Mouse (Mus musculus) G1E (cell line): ENCODE data around the gene Rcan1. TPM values are rescaled to one million over a fixed set of nuclear protein-coding genes. Genes with fewer than 3 reads are reported as not detected.

Experiments
- ATAC-seq: 2 replicates; pipeline ENCODE4 v1.8.0; 2016; ENCODE audit warnings: mild to moderate bottlenecking; ENCODE audit not compliant: insufficient number of reproducible peaks, poor library complexity, low FRiP score, severe bottlenecking; ENCODE audit errors: extremely low read depth
- DNase-seq: peaks from one replicate; pipeline ENCODE4 v3.0.0; 2012; ENCODE audit warnings: low spot score
- H3K27me3 ChIP-seq: 2 replicates; pipeline ENCODE4 v1.6.1; 2012; ENCODE audit warnings: mild to moderate bottlenecking, low read length, inconsistent platforms; ENCODE audit not compliant: insufficient read depth
- H3K36me3 ChIP-seq: replicated peaks from 2 replicates; pipeline ENCODE3; 2012; ENCODE audit warnings: mild to moderate bottlenecking, inconsistent platforms
- H3K4me1 ChIP-seq: 2 replicates; pipeline ENCODE4 v1.6.1; 2012; ENCODE audit warnings: low read depth, low read length, inconsistent platforms, mixed read lengths; ENCODE audit not compliant: insufficient read depth
- H3K4me3 ChIP-seq: 2 replicates; pipeline ENCODE4 v1.5.1; 2012; ENCODE audit warnings: low read depth, mild to moderate bottlenecking, inconsistent platforms, low read length, moderate library complexity, mixed read lengths
- H3K9me3 ChIP-seq: replicated peaks from 2 replicates; pipeline ENCODE4 v1.6.1; 2012; ENCODE audit warnings: inconsistent platforms
- CTCF ChIP-seq: IDR thresholded peaks from 2 replicates; pipeline ENCODE4 v1.5.1; 2012; ENCODE audit warnings: low read depth, low read length, inconsistent platforms, mixed read lengths
- GATA1 ChIP-seq: IDR thresholded peaks from 2 replicates; pipeline ENCODE4 v1.6.1; 2012; ENCODE audit warnings: borderline replicate concordance, low read length, inconsistent platforms, mixed read lengths
- GATA2 ChIP-seq: IDR thresholded peaks from 2 replicates; pipeline ENCODE4 v1.6.1; 2012; ENCODE audit warnings: low read depth, low read length, inconsistent platforms, borderline replicate concordance
- POLR2AphosphoS5 ChIP-seq: IDR thresholded peaks from 2 replicates; pipeline ENCODE4 v1.6.1; 2012; ENCODE audit warnings: low read depth, low read length, inconsistent platforms; ENCODE audit not compliant: insufficient replicate concordance
- TAL1 ChIP-seq: conservative IDR thresholded peaks from 2 replicates; pipeline ENCODE4 v1.6.1; 2012; ENCODE audit warnings: low read depth, low read length, inconsistent platforms, mixed read lengths
- polyA plus RNA-seq: library from polyadenylated mRNA; stranded (reverse); fragments of >175 nt; gene quantifications from 2 replicates; pipeline ENCODE4 v1.2.3, GENCODE M21; 2012
- total RNA-seq, 2 experiments: library from RNA; stranded (forward) in 1 of 2; stranded (reverse) in 1 of 2; fragments of 200-1000 nt in 1 of 2; fragments of >200 nt in 1 of 2; fragmentation: Nextera tagmentation in 1 of 2; gene quantifications; 2 replicates each; pipeline ENCODE4 v1.2.3; 2014 to 2017

The Rcan1 gene
- total and polyA plus RNA-seq, 3 experiments, result 12.3 to 16.1 (median 14.2) TPM

GRCm38 (mm10) chr16:92445377-92445776 is 25.3 kb downstream of the Rcan1 start:
- Histone ChIP-seq H3K4me1 (peaks cover 23% of the 10 kb centered on the region), H3K4me3 (no peak overlapping the region), H3K36me3 (peaks cover 82% of the 10 kb centered on the region), H3K9me3 (no peaks in the 10 kb centered on the region), H3K27me3 (no peaks in the 10 kb centered on the region)
- no peak for DNase-seq
- no peak; the same call in 1 of the 2 replicates for ATAC-seq
- TF ChIP-seq GATA1 (no peak), CTCF (peak; percentile 17; the same call in 1 of the 2 replicates)

- Histone ChIP-seq H3K36me3 (peaks cover 78% of the 10 kb centered on the region), H3K4me1 (peaks cover 23% of the 10 kb centered on the region), H3K27me3 (no peaks in the 10 kb centered on the region), H3K4me3 (no peak overlapping the region), H3K9me3 (no peaks in the 10 kb centered on the region)
- TF ChIP-seq GATA2, result no peak
- no peak for TF ChIP-seq TAL1
- no peak for TF ChIP-seq CTCF
- no peak for TF ChIP-seq GATA1
- no peak for TF ChIP-seq POLR2AphosphoS5
- ATAC-seq, result peak; percentile 36; the same call in 1 of the 2 replicates
- no peak for DNase-seq
Observed at GRCm38 (mm10) chr16:92443644-92444113, 27.0 kb downstream of the Rcan1 start.

- ATAC-seq, result no peak
- Histone ChIP-seq H3K4me1 (peaks cover 22% of the 10 kb centered on the region), H3K4me3 (no peak overlapping the region), H3K36me3 (peaks cover 71% of the 10 kb centered on the region), H3K27me3 (no peaks in the 10 kb centered on the region), H3K9me3 (no peaks in the 10 kb centered on the region)
- no peak for DNase-seq
- TF ChIP-seq GATA2 (no peak), TAL1 (no peak), GATA1 (no peak), CTCF (no peak)
Observed at GRCm38 (mm10) chr16:92442946-92443345, 27.7 kb downstream of the Rcan1 start.

- DNase-seq (no peak), ATAC-seq (no peak)
- Histone ChIP-seq H3K36me3 (peaks cover 64% of the 10 kb centered on the region), H3K9me3 (no peaks in the 10 kb centered on the region), H3K4me3 (no peak overlapping the region), H3K27me3 (no peaks in the 10 kb centered on the region), H3K4me1 (peaks cover 22% of the 10 kb centered on the region)
- TF ChIP-seq TAL1, result no peak
- TF ChIP-seq POLR2AphosphoS5, result no peak
- no peak for TF ChIP-seq CTCF
- no peak for TF ChIP-seq GATA2
- TF ChIP-seq GATA1, result no peak
Observed at GRCm38 (mm10) chr16:92442150-92442549, 28.5 kb downstream of the Rcan1 start.

- Histone ChIP-seq H3K4me1 (peaks cover 22% of the 10 kb centered on the region), H3K4me3 (no peak overlapping the region), H3K27me3 (no peaks in the 10 kb centered on the region), H3K9me3 (no peaks in the 10 kb centered on the region), H3K36me3 (peaks cover 63% of the 10 kb centered on the region)
- DNase-seq (no peak), ATAC-seq (no peak)
- TF ChIP-seq TAL1 (no peak), GATA2 (no peak), CTCF (no peak)
Observed at GRCm38 (mm10) chr16:92441203-92441602, 29.5 kb downstream of the Rcan1 start.

- ATAC-seq, result no peak
- TF ChIP-seq POLR2AphosphoS5 (no peak), GATA1 (no peak), CTCF (no peak), TAL1 (no peak), GATA2 (no peak)
- no peak overlapping the region for H3K4me3 ChIP-seq
Observed at GRCm38 (mm10) chr16:92440229-92440628, 30.4 kb downstream of the Rcan1 start.

GRCm38 (mm10) chr16:92439775-92440174 is 30.9 kb downstream of the Rcan1 start:
- Histone ChIP-seq H3K36me3 (peaks cover 61% of the 10 kb centered on the region), H3K4me1 (peaks cover 22% of the 10 kb centered on the region), H3K4me3 (no peak overlapping the region), H3K9me3 (no peaks in the 10 kb centered on the region), H3K27me3 (no peaks in the 10 kb centered on the region)
- no peak for DNase-seq
- no peak for TF ChIP-seq POLR2AphosphoS5
- no peak for TF ChIP-seq GATA1
- ATAC-seq, result no peak

More at GRCm38 (mm10) chr16:92440229-92440628, 30.4 kb downstream of the Rcan1 start:
- Histone ChIP-seq H3K9me3 (no peaks in the 10 kb centered on the region), H3K4me1 (peaks cover 22% of the 10 kb centered on the region), H3K36me3 (peaks cover 61% of the 10 kb centered on the region), H3K27me3 (no peaks in the 10 kb centered on the region)
- DNase-seq, result no peak
